Mouse (Mus musculus) limb, embryonic 11.5 days (tissue): ENCODE measurements around the gene Gpr15. TPM values are rescaled to one million over a fixed set of nuclear protein-coding genes. Genes with fewer than 3 reads are reported as not detected.

Experiments used
- ATAC-seq: fragments of 200-750 bp; cut with Nextera tagmentation; 2 replicates; pipeline ENCODE4 v1.8.0; 2017; ENCODE audit warnings: low read depth; ENCODE audit not compliant: insufficient number of reproducible peaks, low FRiP score, low TSS enrichment
- DNase-seq: peaks from one replicate; pipeline ENCODE4 v3.0.0-alpha.2; 2015; ENCODE audit warnings: low spot score
- H3K27ac ChIP-seq: fragments of 300-500 bp; sonication (generic); replicated peaks from 2 replicates; pipeline ENCODE4 v1.5.1; 2014; ENCODE audit warnings: low read depth, mild to moderate bottlenecking, low read length
- H3K27me3 ChIP-seq: fragments of 300-500 bp; sonication (generic); 2 replicates; pipeline ENCODE4 v1.6.1; 2014; ENCODE audit warnings: mild to moderate bottlenecking, low read length, mixed read lengths; ENCODE audit not compliant: control insufficient read depth, insufficient read depth
- H3K36me3 ChIP-seq: fragments of 300-500 bp; sonication (generic); 2 replicates; pipeline ENCODE4 v1.6.1; 2014; ENCODE audit warnings: mild to moderate bottlenecking, low read length, moderate library complexity, mixed read lengths; ENCODE audit not compliant: control insufficient read depth, insufficient read depth
- H3K4me1 ChIP-seq: fragments of 300-500 bp; sonication (generic); 2 replicates; pipeline ENCODE4 v1.6.1; 2014; ENCODE audit warnings: low read length, mixed read lengths; ENCODE audit not compliant: control insufficient read depth, insufficient read depth
- H3K4me2 ChIP-seq: fragments of 300-500 bp; sonication (generic); 2 replicates; pipeline ENCODE4 v1.6.1; 2014; ENCODE audit warnings: low read depth, mild to moderate bottlenecking, moderate library complexity; ENCODE audit not compliant: severe bottlenecking
- H3K4me3 ChIP-seq: fragments of 300-500 bp; sonication (generic); 2 replicates; pipeline ENCODE4 v1.5.1; 2014; ENCODE audit warnings: low read depth, low read length
- H3K9ac ChIP-seq: fragments of 300-500 bp; sonication (generic); 2 replicates; pipeline ENCODE4 v1.6.1; 2014; ENCODE audit warnings: mild to moderate bottlenecking, low read length
- H3K9me3 ChIP-seq: fragments of 300-500 bp; sonication (generic); 2 replicates; pipeline ENCODE4 v1.6.1; 2016; ENCODE audit warnings: low read length; ENCODE audit not compliant: control insufficient read depth
- WGBS: fragments of 180-500 bp; shearing (Covaris S2); extraction: QIAGEN DNeasy Blood & Tissue Kit; methylation state at CpG from one replicate; pipeline ENCODE4 v1.1.7; 2014; 5-methylcytosine and 5-hydroxymethylcytosine counted together
- polyA plus RNA-seq: library from polyadenylated mRNA; unstranded; fragments of >200 nt; fragmentation: Nextera tagmentation; extraction: Ambion mirVana; gene quantifications from 2 replicates; pipeline ENCODE4 v1.2.1, GENCODE M21; 2014

Gpr15 gene
- polyA plus RNA-seq, result not detected in 2 replicates

DNA sequence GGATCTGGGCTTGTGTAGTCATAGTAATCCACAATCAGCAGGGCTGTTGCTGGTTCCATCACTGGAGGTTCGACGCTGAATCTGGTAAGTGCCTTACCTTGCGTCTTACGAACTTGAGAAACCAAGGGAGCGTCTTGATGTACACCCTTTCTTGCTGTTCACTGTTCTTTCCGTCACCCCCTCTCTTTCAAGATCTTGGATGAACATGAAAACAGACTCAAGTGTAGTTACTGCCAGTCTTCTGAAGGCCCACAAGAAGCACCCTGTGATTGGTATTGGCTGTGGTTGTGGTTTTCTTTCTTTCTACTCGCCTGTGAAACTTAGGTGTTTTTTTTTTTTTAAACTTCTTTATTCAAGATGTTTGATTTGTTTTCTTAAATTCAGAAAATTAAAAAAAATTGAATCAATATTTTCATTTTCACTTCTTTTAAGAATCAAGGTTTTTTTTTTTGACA, at the start of gene Gpr15:
Gene Gpr15, minus strand, starts transcription at position 405 of the 455 bp plus-strand sequence.
- no peaks in the 10 kb centered on the region for H3K27me3 ChIP-seq
- H3K36me3 ChIP-seq, result no peaks in the 10 kb centered on the region
- DNase-seq (no peak), ATAC-seq (no peak)
- no peaks in the 10 kb centered on the region for H3K9me3 ChIP-seq
- 92% methylated on average over 7 of the region's 7 CpGs for WGBS
- H3K9ac ChIP-seq, result no peak within 1 kb of the TSS
- H3K4me3 ChIP-seq, result no peak within 1 kb of the TSS
- H3K4me1 ChIP-seq, result no peaks in the 10 kb centered on the region
- H3K4me2 ChIP-seq, result no peak within 1 kb of the TSS
- no peak within 1 kb of the TSS for H3K27ac ChIP-seq

GRCm38 (mm10) chr16:58763076-58763475, 44.2 kb upstream of the Gpr15 start, which contains the start of gene Olfr172:
Gene Olfr172, minus strand, starts transcription at chr16:58763176.
- Histone ChIP-seq H3K4me1 (no peaks in the 10 kb centered on the region), H3K36me3 (no peaks in the 10 kb centered on the region), H3K9ac (no peak within 1 kb of the TSS), H3K4me3 (no peak within 1 kb of the TSS), H3K4me2 (no peak within 1 kb of the TSS), H3K27me3 (no peaks in the 10 kb centered on the region), H3K27ac (no peak within 1 kb of the TSS), H3K9me3 (no peaks in the 10 kb centered on the region)
- WGBS, result 92% methylated on average over 1 of the region's 1 CpGs
- ATAC-seq, result no peak
- DNase-seq, result no peak

DNA sequence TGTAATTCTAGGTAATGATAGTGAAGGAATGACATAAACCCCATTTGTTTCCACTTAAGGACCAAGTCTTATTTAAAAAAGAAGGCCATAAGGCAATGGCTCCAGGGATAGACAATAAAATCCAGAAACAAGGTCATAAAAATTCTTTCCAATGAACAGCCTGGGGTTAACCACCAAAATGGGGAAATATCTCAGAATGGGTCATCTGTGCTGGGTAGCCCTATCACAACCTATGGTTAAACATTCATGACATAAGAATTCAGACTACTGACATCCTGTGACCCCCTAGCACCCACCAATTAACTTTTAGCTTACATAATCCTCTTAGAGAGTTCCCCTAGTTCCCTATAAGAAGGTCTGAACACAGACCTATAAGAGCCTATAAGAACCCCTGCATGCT, 37.3 kb upstream of the Gpr15 start:
- H3K27me3 ChIP-seq, result no peaks in the 10 kb centered on the region
- no peak overlapping the region for H3K4me2 ChIP-seq
- H3K27ac ChIP-seq, result no peak overlapping the region
- H3K4me1 ChIP-seq, result no peaks in the 10 kb centered on the region
- H3K4me3 ChIP-seq, result no peak overlapping the region
- no peaks in the 10 kb centered on the region for H3K36me3 ChIP-seq
- peak; percentile 79 for ATAC-seq
- H3K9me3 ChIP-seq, result no peaks in the 10 kb centered on the region
- DNase-seq, result no peak
- H3K9ac ChIP-seq, result no peak overlapping the region

GRCm38 (mm10) chr16:58751314-58751713, 32.4 kb upstream of the Gpr15 start:
- Histone ChIP-seq H3K27ac (no peak overlapping the region), H3K9me3 (no peaks in the 10 kb centered on the region), H3K9ac (no peak overlapping the region), H3K27me3 (no peaks in the 10 kb centered on the region), H3K36me3 (no peaks in the 10 kb centered on the region), H3K4me2 (no peak overlapping the region), H3K4me3 (no peak overlapping the region), H3K4me1 (no peaks in the 10 kb centered on the region)
- ATAC-seq (no peak), DNase-seq (no peak)
- 29% methylated on average over 1 of the region's 1 CpGs for WGBS

- Histone ChIP-seq H3K27ac (no peak overlapping the region), H3K9ac (no peak overlapping the region), H3K36me3 (no peaks in the 10 kb centered on the region), H3K9me3 (no peaks in the 10 kb centered on the region), H3K4me2 (no peak overlapping the region), H3K4me3 (no peak overlapping the region), H3K27me3 (no peaks in the 10 kb centered on the region), H3K4me1 (no peaks in the 10 kb centered on the region)
- no peak for DNase-seq
- 83% methylated on average over 4 of the region's 4 CpGs for WGBS
- ATAC-seq, result no peak
These were observed 27.8 kb upstream of the Gpr15 start for GRCm38 (mm10) chr16:58746715-58747114.

- WGBS, result 93% methylated on average over 5 of the region's 5 CpGs
These were observed 21.9 kb upstream of the Gpr15 start for GRCm38 (mm10) chr16:58740751-58741150.

GRCm38 (mm10) chr16:58738800-58739199, 19.9 kb upstream of the Gpr15 start:
- DNase-seq (no peak), ATAC-seq (no peak)
- WGBS, result 77% methylated on average over 1 of the region's 1 CpGs
- Histone ChIP-seq H3K4me3 (no peak overlapping the region), H3K4me2 (no peak overlapping the region), H3K27ac (no peak overlapping the region), H3K4me1 (no peaks in the 10 kb centered on the region), H3K27me3 (no peaks in the 10 kb centered on the region), H3K9me3 (no peaks in the 10 kb centered on the region), H3K9ac (no peak overlapping the region), H3K36me3 (peaks cover 5% of the 10 kb centered on the region; the same call in 1 of the 2 replicates)

More at GRCm38 (mm10) chr16:58740751-58741150, 21.9 kb upstream of the Gpr15 start:
- Histone ChIP-seq H3K4me2 (no peak overlapping the region), H3K4me1 (no peaks in the 10 kb centered on the region), H3K9me3 (no peaks in the 10 kb centered on the region), H3K27me3 (no peaks in the 10 kb centered on the region), H3K27ac (no peak overlapping the region), H3K9ac (no peak overlapping the region), H3K36me3 (no peaks in the 10 kb centered on the region), H3K4me3 (no peak overlapping the region)
- DNase-seq (no peak), ATAC-seq (no peak)

GRCm38 (mm10) chr16:58738205-58738604, 19.3 kb upstream of the Gpr15 start:
- Histone ChIP-seq H3K36me3 (peaks cover 5% of the 10 kb centered on the region; the same call in 1 of the 2 replicates), H3K4me3 (no peak overlapping the region), H3K4me2 (no peak overlapping the region), H3K27me3 (no peaks in the 10 kb centered on the region), H3K4me1 (no peaks in the 10 kb centered on the region), H3K9me3 (no peaks in the 10 kb centered on the region), H3K27ac (no peak overlapping the region), H3K9ac (no peak overlapping the region)
- no peak for ATAC-seq
- DNase-seq, result no peak
- WGBS, result 81% methylated on average over 4 of the region's 4 CpGs

- DNase-seq, result no peak
- H3K27me3 ChIP-seq, result no peaks in the 10 kb centered on the region
- peak overlapping the region; percentile 44 for H3K4me3 ChIP-seq
- no peak overlapping the region for H3K27ac ChIP-seq
- peak overlapping the region; percentile 51 for H3K4me2 ChIP-seq
- peaks cover 8% of the 10 kb centered on the region for H3K36me3 ChIP-seq
- no peaks in the 10 kb centered on the region for H3K9me3 ChIP-seq
- peak overlapping the region; percentile 51 for H3K9ac ChIP-seq
- no peaks in the 10 kb centered on the region for H3K4me1 ChIP-seq
- WGBS, result under 1% methylated on average over 23 of the region's 31 CpGs
- ATAC-seq, result peak; percentile 89
These were observed 9.4 kb upstream of the Gpr15 start for GRCm38 (mm10) chr16:58728176-58728671.
